Mouse (Mus musculus): ENCODE measurements at regions not wholly inside any gene's neighbourhood (a gene's known extent, or its start where the extent isn't known, plus 50 kb on each side); places are given as distances from the start of the nearest gene placed in this dataset.
"Not testable (repeated sequence)": the region's sequence is repeated elsewhere in the genome, so short reads cannot be mapped to it uniquely, and the experiment has no call there.

DNA sequence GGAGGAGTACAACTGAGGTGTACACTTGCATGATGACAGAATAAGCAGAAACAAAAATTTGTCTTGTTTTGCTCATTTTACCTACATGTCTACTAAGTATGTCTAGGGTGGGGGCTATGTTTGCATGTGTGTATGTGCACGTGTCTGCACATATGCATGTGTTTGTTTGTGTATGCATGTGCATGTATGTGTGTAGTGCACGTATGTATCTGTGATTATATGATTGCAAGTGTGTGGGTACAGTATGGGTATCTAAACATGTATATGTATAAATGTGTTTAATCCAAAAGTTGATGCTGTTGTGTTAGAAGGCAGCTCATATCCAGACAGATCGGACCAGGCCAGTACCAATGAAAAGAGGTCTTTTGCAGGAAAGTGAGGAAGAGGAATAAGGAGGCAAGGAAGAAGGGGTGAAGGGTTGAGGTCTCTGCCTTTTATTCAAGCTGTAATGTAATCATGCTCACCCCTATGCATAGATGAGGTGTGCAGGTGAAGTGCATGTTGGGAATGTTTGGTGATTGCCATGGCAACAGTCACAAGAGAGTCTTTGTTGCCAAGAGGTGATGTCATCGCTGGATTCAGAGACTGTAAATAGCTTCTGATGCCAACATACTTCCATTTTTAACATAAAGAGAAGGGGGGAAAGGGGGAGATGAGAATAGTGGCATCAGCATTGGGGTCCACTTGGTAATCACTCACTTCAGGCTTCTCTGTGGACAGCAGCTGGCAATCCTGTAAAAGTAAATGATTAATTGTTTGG is 1447.7 kb downstream of the Zfp704 start:
- peak; percentile 20 for DNase-seq

DNA sequence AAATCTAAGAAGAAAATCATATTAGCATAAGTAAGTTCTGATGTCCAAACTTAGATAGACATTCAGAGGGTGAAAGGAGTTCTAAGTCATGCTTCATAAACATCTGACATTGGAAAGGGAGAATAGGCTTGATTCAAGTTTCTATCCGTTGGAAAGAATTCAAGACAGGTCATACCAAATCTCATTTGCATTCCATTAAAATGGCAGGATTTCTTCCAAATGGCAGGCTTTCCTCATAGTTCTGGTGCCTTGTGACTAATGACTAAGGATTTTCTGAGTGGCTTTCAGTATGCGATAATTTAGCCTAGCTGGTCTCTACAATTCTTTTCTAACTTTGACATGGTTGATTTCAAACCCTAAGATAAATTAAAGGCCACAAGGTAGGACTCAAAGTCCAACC is 1466.9 kb downstream of the Zfp704 start:
- no peak for DNase-seq

DNA sequence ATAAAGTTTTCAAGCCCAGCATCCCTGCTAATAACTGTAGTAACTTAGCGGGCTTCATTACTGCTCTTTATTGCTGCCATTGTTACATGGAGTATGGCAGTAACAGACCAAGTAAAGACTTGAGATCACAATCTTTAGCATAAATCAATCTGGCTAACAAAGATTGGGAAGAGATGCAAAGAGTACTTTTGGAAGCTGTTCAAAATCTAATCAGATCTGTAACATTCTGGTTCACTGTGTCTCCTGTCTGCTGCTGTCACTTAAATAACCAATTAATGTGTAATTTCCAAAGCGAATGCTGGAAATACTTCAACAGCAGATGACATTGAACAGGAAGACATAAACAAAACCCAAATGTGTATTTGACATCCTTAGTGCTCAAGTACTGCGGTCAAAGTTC is 1467.7 kb downstream of the Zfp704 start:
- DNase-seq = no peak

- DNase-seq = no peak
Observed at GRCm38 (mm10) chr3:8141664-8142084, 1468.2 kb downstream of the Zfp704 start.

DNA sequence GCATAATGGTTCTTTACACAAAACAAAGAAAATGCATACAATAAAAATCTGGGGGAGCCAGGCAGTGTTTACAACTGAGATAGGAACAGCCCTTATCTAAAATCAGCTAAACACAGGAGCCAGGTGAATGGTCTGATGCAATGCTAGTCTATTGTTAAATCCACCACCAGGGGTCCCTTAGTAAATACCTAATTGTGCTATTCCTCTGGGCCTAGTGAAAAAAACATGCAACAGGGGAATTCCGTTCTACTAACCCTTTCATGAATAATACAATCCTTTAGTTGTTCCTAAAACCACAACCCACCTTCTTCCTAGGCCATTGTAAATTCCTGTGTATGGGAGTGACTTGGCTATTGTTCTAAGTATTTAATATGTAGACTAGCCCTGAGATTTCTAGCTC is 1486.2 kb downstream of the Zfp704 start:
- DNase-seq = not testable (repeated sequence)

- DNase-seq = no peak
Observed at GRCm38 (mm10) chr3:8123141-8123540, 1486.7 kb downstream of the Zfp704 start.

GRCm38 (mm10) chr3:8098291-8098690 is 1478.0 kb upstream of the 1700008P02Rik start:
- no peak for DNase-seq

DNA sequence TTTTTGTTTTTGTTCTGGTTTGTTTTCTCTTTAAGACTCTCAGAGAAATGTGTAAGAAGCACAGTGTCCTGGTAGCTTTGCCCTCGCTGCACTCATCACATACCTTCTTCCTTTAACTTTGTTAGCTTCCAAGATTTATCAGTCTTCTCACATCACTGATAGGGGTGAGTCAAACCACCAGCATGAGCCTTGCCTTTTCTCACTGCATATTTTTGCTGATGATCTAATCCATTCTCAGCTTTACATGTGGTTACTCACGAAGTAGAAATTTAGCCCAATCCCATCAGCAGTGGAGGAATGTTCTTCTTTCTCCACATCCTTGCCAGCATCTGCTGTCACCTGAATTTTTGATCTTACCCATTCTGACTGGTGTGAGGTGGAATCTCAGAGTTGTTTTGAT is 1464.5 kb upstream of the 1700008P02Rik start:
- DNase-seq = no peak

DNA sequence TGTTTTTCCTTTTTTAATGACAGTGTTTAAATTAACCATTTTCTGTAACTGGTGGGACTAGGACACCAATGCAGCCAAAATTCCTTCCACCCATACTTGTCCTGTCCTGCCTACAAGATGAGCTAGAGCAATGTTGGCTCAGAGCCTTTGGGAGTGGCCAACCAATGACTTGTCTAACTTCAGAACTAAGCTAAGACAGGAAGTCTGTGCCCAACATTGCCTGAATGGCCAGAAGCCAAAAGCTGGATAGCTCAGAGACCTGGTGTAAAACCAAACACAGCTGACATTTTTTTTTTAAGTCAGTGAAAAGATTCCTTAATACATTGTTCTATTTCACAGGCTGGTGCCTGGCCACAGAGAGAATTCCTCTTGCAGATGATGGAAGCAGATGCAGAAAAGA is 1433.5 kb upstream of the 1700008P02Rik start:
- DNase-seq = no peak

DNA sequence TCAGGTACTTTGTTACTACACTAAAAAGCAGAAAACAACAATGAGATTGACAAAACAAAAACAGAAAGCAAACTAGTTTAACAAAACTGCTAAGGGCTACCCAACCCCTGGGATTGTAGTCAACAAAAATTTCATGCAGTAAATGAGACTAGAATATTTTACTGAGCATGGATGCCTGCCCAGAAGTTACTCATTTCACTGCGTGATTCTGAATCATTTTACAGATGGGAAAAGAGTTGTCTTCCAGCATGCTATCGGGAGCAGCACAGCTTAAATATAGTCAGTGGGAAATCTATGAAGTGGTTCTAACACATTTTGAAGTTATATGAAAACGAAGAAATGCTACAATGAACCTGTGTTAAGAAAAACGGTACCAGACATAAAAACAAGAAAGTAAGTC is 1430.9 kb upstream of the 1700008P02Rik start:
- no peak for DNase-seq

DNA sequence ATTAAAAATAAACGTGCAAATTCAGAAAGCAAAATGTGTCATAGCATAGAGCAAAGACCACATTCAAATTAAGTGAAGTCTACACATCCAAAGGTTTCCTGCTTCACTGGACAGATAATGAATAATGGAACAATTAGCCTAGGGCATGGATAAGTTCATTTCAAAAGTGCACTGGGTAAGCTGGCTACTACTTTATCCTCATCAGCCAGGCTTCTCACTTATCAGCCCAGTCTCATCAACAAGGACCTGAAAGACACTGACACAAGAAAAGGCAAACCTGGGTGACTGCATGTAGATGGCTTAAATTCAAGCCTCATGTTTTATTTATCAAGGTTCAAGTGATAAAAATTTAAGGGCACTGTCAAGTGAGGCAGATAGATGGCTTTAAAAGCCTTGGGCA is 1429.5 kb upstream of the 1700008P02Rik start:
- DNase-seq = no peak

DNA sequence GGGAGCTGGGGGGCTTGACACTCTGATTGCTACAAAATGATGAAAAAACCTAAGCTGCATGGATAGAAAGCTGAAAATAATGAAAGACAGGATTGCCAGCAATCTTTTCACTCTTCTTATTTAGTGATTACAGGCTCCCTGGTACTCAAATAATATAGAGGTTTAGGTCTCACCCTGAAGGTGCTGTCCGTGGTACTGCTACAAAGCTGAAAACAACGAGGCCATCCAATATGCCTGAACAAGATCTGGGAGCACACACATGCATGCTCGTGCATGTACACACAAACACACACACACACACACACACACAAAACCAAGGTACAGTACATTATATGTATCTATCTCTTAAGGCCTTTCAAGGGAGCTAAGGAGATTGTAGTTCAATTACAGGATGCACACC is 1426.1 kb upstream of the 1700008P02Rik start:
- no peak for DNase-seq

- no peak for DNase-seq
Observed at GRCm38 (mm10) chr3:8036697-8037096, 1416.5 kb upstream of the 1700008P02Rik start.

- no peak for DNase-seq
Observed at GRCm38 (mm10) chr3:8035091-8035729, 1415.0 kb upstream of the 1700008P02Rik start.

DNA sequence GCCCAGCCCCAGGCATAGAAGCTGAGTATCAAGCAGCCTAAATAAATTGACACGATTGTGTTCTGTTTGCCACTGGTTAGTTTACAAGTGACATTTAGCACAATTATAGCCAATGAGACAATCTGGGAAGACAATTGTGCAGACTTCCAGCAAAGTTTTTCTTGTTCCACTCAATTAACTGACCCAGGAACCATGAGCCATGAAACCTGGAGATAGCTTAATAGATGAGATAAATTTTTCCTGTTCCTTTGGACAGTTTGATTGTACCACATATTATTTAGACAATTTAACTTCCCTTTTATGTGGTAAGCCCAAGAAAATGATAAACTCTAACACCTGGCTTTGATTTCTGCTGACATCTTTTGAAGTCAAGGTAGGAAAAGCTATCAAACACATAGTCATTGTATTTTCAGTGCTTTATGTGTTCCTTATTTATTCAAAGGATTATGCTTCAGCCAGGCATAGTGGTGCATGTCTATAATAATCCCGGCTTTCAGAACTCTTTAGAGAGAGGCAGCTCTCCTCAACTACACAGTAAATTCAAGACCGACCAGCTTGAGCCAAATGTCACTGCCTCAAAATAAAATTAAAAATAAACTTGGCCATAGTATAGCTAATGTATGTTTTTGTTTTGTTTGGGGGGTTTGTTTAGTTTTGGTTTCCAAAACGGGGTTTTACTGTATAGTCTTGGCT is 1406.2 kb upstream of the 1700008P02Rik start:
- DNase-seq = no peak

DNA sequence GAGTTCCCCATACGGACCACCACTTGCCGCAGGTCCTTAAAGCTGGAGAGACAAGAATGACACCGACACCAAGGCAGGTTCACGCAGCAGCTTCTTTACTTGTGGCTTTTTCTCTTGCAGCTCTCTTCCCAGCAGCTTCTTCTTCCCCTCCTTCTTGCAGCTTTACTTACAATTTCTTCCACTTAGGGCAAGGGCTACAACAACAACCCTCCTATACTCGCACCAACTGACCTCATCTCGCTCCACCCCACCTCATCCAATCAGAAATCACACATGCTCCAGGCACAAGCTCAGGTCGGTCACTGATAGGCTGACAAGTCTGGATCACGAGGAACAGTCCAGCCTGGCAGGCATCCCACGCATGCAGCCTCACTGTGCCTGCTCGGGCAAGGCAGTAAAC is 1402.4 kb upstream of the 1700008P02Rik start:
- no peak for DNase-seq

GRCm38 (mm10) chr3:8017489-8017888 is 1397.2 kb upstream of the 1700008P02Rik start:
- no peak for DNase-seq

DNA sequence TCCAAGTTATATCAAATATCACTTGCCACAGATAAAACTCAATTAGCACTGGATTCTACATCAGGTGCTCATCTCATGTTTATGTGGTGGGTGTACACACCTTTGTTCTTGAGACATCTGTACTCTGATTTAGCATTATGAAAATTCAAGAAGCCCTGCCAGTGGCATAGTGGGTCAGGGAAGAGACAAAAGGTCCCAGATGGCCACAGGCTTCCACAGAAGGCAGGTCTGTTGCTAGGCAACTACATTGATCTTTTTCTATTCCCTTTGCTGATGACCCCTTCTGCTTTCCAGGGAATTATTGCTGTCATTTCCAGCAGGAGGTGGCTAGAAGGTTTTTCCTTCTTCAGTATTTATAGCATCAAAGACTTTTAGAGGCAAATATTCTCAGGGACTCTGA is 1396.7 kb upstream of the 1700008P02Rik start:
- DNase-seq = no peak

GRCm38 (mm10) chr3:8009966-8010365 is 1389.7 kb upstream of the 1700008P02Rik start:
- DNase-seq = no peak

DNA sequence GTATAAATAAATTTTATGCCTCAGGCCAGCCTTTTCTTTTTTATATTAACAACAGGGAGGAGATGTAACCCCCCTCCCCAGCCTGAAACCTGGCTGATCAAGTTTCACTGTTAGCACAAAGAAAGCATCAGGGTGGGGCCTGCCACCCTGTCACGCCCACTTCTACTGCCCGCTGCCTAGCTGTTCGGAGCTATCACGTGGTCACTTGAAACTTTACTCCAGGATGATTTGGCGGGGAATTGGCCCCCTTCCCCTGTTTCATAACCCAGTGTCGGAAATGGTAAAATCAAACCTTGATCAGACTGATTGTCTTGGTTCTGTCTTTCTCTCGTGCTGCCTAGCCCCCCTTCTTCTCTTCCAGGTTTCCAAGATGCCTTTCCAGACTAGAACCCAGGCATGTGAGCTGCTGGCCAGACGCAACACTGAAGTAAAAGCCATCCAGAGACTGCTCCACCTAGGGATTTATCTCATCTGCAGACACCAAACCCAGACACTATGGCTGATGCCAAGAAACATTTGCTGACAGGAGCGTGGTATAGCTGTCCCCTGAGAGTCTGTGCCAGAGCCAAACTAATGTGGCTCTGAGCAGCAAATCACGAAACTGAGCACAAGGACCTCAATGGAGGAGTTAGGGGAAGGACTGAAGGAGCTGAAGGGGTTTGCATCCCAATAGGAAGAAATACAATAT is 1386.6 kb upstream of the 1700008P02Rik start:
- peak; percentile 79 for DNase-seq

GRCm38 (mm10) chr3:8006273-8006672 is 1386.0 kb upstream of the 1700008P02Rik start:
- peak; percentile 22 for DNase-seq

DNA sequence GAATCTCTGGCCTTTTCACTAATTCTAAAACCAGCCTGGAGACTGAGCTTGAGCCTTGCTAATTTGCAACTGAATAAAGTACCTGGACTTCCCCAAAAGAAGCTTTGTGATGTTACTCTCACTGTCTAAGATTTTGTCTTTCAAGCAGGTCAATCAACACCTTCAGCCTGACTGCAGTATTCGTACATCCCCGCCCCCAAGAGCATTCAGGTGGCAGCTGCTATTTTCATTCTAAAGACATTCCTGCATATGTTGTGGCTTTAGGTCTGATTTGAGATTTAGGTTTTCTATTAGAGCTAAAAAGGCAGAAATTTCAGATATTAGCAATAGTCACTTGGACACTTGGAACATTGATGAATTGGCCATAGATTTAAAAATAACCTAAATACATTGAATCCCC is 1385.4 kb upstream of the 1700008P02Rik start:
- DNase-seq = not testable (repeated sequence)

DNA sequence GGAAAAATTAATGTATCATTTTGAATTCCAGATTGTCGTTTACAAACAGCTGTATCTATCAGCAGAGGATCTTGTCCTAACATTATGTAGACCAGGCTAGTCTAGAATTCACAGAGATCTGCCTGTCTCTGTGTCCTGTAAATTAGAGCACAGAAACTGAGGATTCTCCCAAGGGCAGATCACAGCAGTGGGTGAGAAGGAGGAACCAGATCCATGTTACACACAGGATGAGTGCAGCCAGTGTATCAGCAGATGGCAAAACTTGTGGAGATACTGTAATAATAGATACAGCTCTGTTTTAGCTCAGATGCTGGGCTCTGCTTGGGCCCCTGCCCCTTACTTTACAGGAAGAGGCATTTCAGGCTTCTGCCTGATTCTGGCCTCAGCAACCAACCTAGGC is 1384.0 kb upstream of the 1700008P02Rik start:
- no peak for DNase-seq
